Mouse (Mus musculus) CH12.LX (cell line): ENCODE data around the gene Mrpl50. TPM values are rescaled to one million over a fixed set of nuclear protein-coding genes. Genes with fewer than 3 reads are reported as not detected.
A peak's percentile ranks its signal among the peaks of the same experiment; 100 is the strongest.
"Not testable (repeated sequence)": the region's sequence is repeated elsewhere in the genome, so short reads cannot be mapped to it uniquely, and the experiment has no call there.

Experiments used
- DNase-seq: peaks from one replicate; pipeline ENCODE4 v3.0.0-alpha.2; 2013; ENCODE audit errors: extremely low read depth
- H3K27ac ChIP-seq: 2 replicates; pipeline ENCODE4 v1.5.1; 2012; ENCODE audit warnings: low read depth, mild to moderate bottlenecking, control low read depth, moderate library complexity; ENCODE audit not compliant: insufficient read depth
- H3K27me3 ChIP-seq: replicated peaks from 2 replicates; pipeline ENCODE3; 2012; ENCODE audit warnings: inconsistent platforms
- H3K36me3 ChIP-seq, 2 experiments: replicated peaks in 1 of 2; 2 replicates each; pipeline versions ENCODE3 to v1.6.1; 2012; ENCODE audit warnings: inconsistent platforms in 1 of 2, low read length in 1 of 2, mild to moderate bottlenecking in 1 of 2, mixed read lengths in 1 of 2, moderate library complexity in 1 of 2; ENCODE audit not compliant: control insufficient read depth in 1 of 2, insufficient read depth in 1 of 2
- H3K4me1 ChIP-seq, 2 experiments: 2 replicates each; pipeline ENCODE4 v1.6.1; 2012; ENCODE audit warnings: inconsistent platforms in 1 of 2, moderate library complexity in 1 of 2; ENCODE audit not compliant: insufficient read depth in 2 of 2, control insufficient read depth in 1 of 2
- H3K4me2 ChIP-seq: 2 replicates; pipeline ENCODE4 v1.6.1; 2012; ENCODE audit warnings: low read depth, mild to moderate bottlenecking, control low read depth; ENCODE audit not compliant: poor library complexity, insufficient read depth, severe bottlenecking
- H3K4me3 ChIP-seq, 3 experiments: fragments of 150-350 bp in 1 of 3; sonication (generic) in 1 of 3; replicated peaks in 1 of 3; 2 replicates each; pipeline versions ENCODE3 to v1.5.1; 2011 to 2012; ENCODE audit warnings: low read depth in 2 of 3, low read length in 2 of 3, mild to moderate bottlenecking in 2 of 3, moderate library complexity in 2 of 3, control low read depth in 1 of 3, improper control_type of control experiment in 1 of 3, inconsistent platforms in 1 of 3, mixed read lengths in 1 of 3; ENCODE audit not compliant: poor library complexity in 1 of 3
- H3K79me2 ChIP-seq: replicated peaks from 2 replicates; pipeline ENCODE4 v1.6.1; 2012; ENCODE audit warnings: mild to moderate bottlenecking, moderate library complexity; ENCODE audit not compliant: control insufficient read depth, poor library complexity, insufficient read depth, severe bottlenecking; ENCODE audit errors: extremely low read depth
- H3K9ac ChIP-seq: 2 replicates; pipeline ENCODE4 v1.6.1; 2012; ENCODE audit warnings: low read depth, mild to moderate bottlenecking, control low read depth, moderate library complexity; ENCODE audit not compliant: insufficient read depth
- H3K9me3 ChIP-seq: replicated peaks from 2 replicates; pipeline ENCODE3; 2012; ENCODE audit warnings: low read length, inconsistent platforms, mixed read lengths
- GABPA ChIP-seq: IDR thresholded peaks from 2 replicates; pipeline ENCODE4 v1.6.1; 2012; ENCODE audit warnings: low read depth, low read length, improper control_type of control experiment, inconsistent platforms; ENCODE audit not compliant: insufficient replicate concordance
- JUN ChIP-seq: IDR thresholded peaks from 2 replicates; pipeline ENCODE4 v1.6.1; 2011; ENCODE audit warnings: low read depth, mild to moderate bottlenecking, low read length, improper control_type of control experiment, moderate library complexity; ENCODE audit not compliant: insufficient read depth
- MAX ChIP-seq: IDR thresholded peaks from 2 replicates; pipeline ENCODE4 v1.6.1; 2011; ENCODE audit warnings: low read length, improper control_type of control experiment
- NELFE ChIP-seq: IDR thresholded peaks from 2 replicates; pipeline ENCODE4 v1.6.1; 2011; ENCODE audit warnings: low read depth, low read length, improper control_type of control experiment
- NRF1 ChIP-seq: IDR thresholded peaks from 2 replicates; pipeline ENCODE4 v1.6.1; 2014; ENCODE audit warnings: low read depth, mild to moderate bottlenecking, inconsistent platforms, low read length, improper control_type of control experiment, moderate library complexity
- POLR2A ChIP-seq: IDR thresholded peaks from 2 replicates; pipeline ENCODE4 v1.6.1; 2011; ENCODE audit warnings: low read depth, mild to moderate bottlenecking, improper control_type of control experiment, low read length
- SIN3A ChIP-seq: IDR thresholded peaks from 2 replicates; pipeline ENCODE4 v1.6.1; 2012; ENCODE audit warnings: low read length, improper control_type of control experiment, inconsistent platforms
- UBTF ChIP-seq: IDR thresholded peaks from 2 replicates; pipeline ENCODE4 v1.6.1; 2012; ENCODE audit warnings: low read depth, mild to moderate bottlenecking, inconsistent platforms, low read length, improper control_type of control experiment, moderate library complexity
- USF2 ChIP-seq: conservative IDR thresholded peaks from 2 replicates; pipeline ENCODE4 v1.6.1; 2011; ENCODE audit warnings: low read depth, low read length, improper control_type of control experiment
- ZC3H11A ChIP-seq: IDR thresholded peaks from 2 replicates; pipeline ENCODE4 v1.6.1; 2012; ENCODE audit warnings: low read depth, mild to moderate bottlenecking, inconsistent platforms, low read length, improper control_type of control experiment
- dilution Hi-C: fragments of 300-500 bp; cut with MboI; formaldehyde crosslinking; loops from 2 replicates; pipeline ENCODE4 v1.14.3; 2020; ENCODE audit warnings: low sequenced_read_pairs; ENCODE audit not compliant: extremely low pct_unique_long_range_greater_than_20kb, extremely low pct_ligation_motif_present
- in situ Hi-C: fragments of 300-500 bp; cut with MboI; formaldehyde crosslinking; loops from 3 replicates; pipeline ENCODE4 v1.14.3; 2019; ENCODE audit warnings: low sequenced_read_pairs, low pct_ligation_motif_present, low pct_unique_long_range_greater_than_20kb, mixed read lengths
- polyA plus RNA-seq: library from polyadenylated mRNA; unstranded; fragments of >175 nt; gene quantifications from 2 replicates; pipeline ENCODE4 v1.2.1, GENCODE M21; 2012; ENCODE audit warnings: low read depth; ENCODE audit not compliant: insufficient read length
- total RNA-seq, 2 experiments: library from RNA; depleted of rRNA; stranded (reverse); fragments of 300-350 nt in 1 of 2; fragments of >200 nt in 1 of 2; gene quantifications; 2 replicates each; pipeline ENCODE4 v1.2.3; 2012 to 2014

Mrpl50 gene
- total and polyA plus RNA-seq, 3 experiments = 23.4 to 63.8 (median 46.2) TPM

DNA sequence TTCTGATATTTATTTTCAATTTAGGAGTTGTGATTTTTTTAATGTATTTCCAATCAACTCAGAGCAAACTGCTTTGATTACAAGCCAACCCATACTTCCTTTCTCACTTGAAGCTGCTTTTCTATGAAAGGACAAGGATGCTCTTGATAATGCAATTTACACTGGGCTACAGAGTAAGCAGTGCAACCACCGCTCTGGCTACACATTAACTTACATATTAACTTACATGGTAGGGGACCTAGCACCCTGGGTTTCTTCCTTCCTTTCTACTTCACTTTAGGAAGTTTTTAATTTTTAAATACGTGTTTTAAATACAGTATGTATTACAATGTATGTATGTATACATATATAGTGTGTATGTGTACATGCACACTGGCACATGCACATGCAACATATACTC is 11.7 kb downstream of the Mrpl50 start:
- no peak for TF ChIP-seq SIN3A
- TF ChIP-seq UBTF = no peak
- H3K4me1 ChIP-seq = no peaks in the 10 kb centered on the region
- no peak overlapping the region for H3K4me3 ChIP-seq

DNA sequence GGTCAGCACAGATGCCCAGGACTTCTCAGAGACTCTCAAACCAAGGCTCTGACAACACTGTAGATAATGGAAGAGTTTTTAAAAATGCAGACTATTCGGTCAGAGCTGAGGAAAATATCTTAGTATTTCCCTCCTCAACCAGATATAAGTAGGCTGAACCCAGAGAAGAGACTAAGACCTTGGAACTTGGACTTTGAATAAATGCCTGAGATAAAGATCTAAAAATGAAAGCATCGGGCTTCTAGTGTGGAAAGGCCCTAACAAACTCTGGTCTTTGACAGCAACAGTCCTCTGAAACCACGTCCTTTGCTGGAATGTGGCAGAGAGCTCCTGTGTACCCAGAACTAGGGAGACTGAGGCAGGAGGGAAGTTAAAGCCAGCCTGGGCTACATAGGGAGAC is 14.5 kb downstream of the Mrpl50 start, which contains the start of gene Baat:
Gene Baat, minus strand, starts transcription at position 172 of the 400 bp plus-strand sequence.
- Histone ChIP-seq H3K4me3 (no peak within 1 kb of the TSS), H3K79me2 (no peaks in the 10 kb centered on the region), H3K4me1 (no peaks in the 10 kb centered on the region), H3K36me3 (peaks cover 0 to 2% of the 10 kb centered on the region in 2 experiments), H3K9ac (no peak within 1 kb of the TSS), H3K27ac (no peak within 1 kb of the TSS), H3K9me3 (no peaks in the 10 kb centered on the region), H3K4me2 (peak within 1 kb of the TSS; percentile 24; the same call in 1 of the 2 replicates), H3K27me3 (no peaks in the 10 kb centered on the region)
- dilution Hi-C loops = no loop called here
- in situ Hi-C loops = no loop called here
- DNase-seq = no peak
- TF ChIP-seq ZC3H11A = no peak
- TF ChIP-seq USF2 = no peak
- no peak for TF ChIP-seq NELFE

More for the DNA sequence above, 11.7 kb downstream of the Mrpl50 start:
- no peak overlapping the region for H3K4me2 ChIP-seq
- H3K27me3 ChIP-seq = no peaks in the 10 kb centered on the region
- H3K27ac ChIP-seq = no peak overlapping the region
- H3K9me3 ChIP-seq = no peaks in the 10 kb centered on the region
- 0 out of 2 replicates have a peak, but pooled peaks cover 2% of the 10 kb centered on the region for H3K79me2 ChIP-seq
- in situ Hi-C loops = no loop called here
- H3K36me3 ChIP-seq = peaks cover 11 to 27% of the 10 kb centered on the region in 2 experiments
- dilution Hi-C loops = no loop called here
- no peak for DNase-seq
- no peak overlapping the region for H3K9ac ChIP-seq

DNA sequence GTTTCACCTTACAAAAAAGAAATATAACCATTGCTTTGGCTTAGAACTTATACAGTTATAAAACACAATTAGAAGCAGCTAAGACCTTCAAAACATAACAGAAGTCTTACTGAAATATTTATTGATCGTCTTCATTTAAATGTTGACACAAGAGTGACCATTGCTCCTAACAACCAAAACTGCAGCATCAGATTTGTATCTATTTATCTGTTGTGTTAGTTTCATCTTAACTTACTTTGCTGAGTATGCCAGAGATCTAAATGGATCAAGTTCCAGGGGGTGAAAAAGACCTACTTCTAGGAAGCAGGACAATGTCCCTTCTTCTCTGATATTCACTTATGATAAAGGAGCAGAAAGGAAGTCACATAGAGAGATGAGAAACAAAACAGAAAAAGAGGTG is 17.3 kb downstream of the Mrpl50 start:
- Histone ChIP-seq H3K79me2 (no peaks in the 10 kb centered on the region), H3K4me1 (no peaks in the 10 kb centered on the region), H3K27me3 (no peaks in the 10 kb centered on the region), H3K27ac (no peak overlapping the region), H3K9ac (no peak overlapping the region), H3K4me2 (no peak overlapping the region), H3K4me3 (no peak overlapping the region), H3K9me3 (no peaks in the 10 kb centered on the region), H3K36me3 (no peaks in the 10 kb centered on the region)
- TF ChIP-seq NRF1 (no peak), POLR2A (no peak), JUN (no peak), MAX (no peak), GABPA (no peak)
- in situ Hi-C loops = no loop called here
- no peak for DNase-seq
- dilution Hi-C loops = no loop called here

DNA sequence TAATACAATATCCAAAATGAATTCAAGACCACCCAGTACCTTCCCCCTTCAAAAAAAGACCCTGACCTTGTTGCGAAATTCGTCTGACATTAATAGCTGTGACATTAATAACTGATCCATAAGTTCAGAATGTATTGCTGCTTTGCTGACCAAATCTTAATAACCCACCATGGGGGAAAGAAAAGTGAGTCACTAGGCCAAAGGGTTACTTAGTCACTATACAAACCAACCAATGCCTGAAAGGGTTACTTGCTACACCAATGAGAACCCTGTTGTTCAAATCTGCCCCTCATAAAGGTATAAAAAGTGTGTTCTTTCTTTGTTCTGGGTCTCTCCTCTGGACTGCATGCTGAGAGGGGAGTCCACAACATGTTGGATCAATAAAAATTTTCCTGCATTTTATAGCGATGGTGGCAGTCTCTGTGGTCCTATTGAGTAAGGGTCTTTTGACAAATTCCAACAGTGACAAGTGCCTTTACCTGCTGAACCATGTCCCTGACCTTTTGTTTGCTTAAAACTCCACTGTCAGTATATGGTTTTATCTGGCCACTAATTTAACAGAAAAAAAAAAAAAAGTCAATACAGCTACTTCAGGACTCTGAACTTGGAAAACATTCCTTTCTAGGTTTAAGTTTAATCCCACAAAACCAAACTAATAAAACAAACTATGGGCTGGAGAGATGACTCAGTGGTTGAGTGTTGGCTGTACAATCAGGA is 34.8 kb downstream of the Mrpl50 start:
- H3K36me3 ChIP-seq, H3K9ac ChIP-seq, H3K27ac ChIP-seq, H3K4me3 ChIP-seq, DNase-seq, H3K4me2 ChIP-seq, H3K79me2 ChIP-seq, in situ Hi-C loops, H3K9me3 ChIP-seq, H3K4me1 ChIP-seq, dilution Hi-C loops, H3K27me3 ChIP-seq: not testable (repeated sequence)
